Mouse (Mus musculus) CD8-positive naive resting alpha-beta T cell, adult 2 months (primary cell): ENCODE measurements around the gene Lmntd2.
A peak's percentile ranks its signal among the peaks of the same experiment; 100 is the strongest.

Source experiments
- DNase-seq, 2 experiments: peaks; one replicate each; pipeline ENCODE4 v3.0.0; 2022; ENCODE audit warnings: low read depth in 2 of 2, low spot score in 2 of 2

Lmntd2 gene

DNA sequence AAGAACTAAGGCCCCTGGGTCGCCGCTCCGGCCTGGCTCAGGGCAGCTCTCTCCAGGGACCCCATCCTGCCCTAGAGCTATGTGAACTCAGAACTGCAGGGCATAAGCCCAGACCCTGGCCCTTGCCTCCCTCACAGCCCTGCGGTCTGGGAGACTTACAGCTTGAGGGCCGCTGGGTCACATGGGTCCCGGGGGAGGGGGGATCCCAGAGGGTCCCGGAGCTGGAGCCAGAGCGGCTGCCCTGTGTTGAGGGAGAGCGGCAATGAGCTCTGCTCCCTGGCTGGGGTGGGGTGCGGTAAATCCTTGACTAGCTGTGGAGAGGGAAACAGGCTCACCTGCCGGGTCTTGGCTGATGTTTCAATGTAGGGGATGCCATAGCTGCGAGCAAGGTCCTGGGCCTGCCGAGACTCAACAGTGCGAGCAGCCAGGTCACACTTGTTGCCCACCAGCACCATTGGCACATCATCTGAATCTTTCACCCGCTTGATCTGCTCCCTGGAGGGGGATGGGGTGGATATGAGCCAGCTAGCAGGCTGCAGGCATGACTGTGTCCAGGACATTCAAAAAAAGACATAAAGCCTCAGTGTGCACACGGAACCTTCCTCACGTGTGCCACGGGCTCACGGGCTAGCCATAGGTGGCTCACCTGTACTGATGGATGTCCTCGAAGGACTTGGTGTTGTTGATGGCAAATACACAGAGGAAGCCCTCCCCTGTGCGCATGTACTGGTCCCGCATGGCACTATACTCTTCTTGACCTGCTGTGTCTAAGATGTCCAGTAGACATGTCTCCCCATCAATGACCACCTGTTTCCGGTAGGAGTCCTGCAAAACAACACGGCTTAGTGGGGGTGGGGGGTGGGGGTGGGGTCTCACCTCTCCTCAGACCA is 21.8 kb downstream of the Lmntd2 start:
- no peak for DNase-seq

- DNase-seq, result no peak
Observed at GRCm38 (mm10) chr7:141191036-141191435, 22.8 kb downstream of the Lmntd2 start.

DNA sequence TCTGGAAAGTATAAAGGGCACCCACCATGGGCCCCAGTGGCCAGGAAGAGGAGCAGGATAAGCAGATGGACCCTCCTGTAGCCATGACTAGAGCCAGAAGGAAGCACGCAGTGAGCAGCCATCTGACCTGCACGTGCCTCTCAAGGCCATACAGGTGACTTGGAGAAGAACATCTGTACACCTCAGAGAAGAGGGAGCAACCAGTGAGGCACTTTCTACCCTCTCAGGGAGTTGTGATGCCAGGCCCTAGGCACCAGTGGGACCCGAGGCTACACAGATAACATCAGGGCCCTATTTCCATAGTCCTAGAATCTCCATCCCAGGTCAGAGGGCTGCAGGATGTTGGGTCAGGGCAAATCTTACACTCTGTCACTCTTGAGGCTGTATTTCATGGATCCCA is 23.7 kb downstream of the Lmntd2 start:
- DNase-seq, result no peak

GRCm38 (mm10) chr7:141188733-141189132 is 25.1 kb downstream of the Lmntd2 start:
- DNase-seq, result no peak

- no peak for DNase-seq
Observed at GRCm38 (mm10) chr7:141188194-141188593, 25.7 kb downstream of the Lmntd2 start.

DNA sequence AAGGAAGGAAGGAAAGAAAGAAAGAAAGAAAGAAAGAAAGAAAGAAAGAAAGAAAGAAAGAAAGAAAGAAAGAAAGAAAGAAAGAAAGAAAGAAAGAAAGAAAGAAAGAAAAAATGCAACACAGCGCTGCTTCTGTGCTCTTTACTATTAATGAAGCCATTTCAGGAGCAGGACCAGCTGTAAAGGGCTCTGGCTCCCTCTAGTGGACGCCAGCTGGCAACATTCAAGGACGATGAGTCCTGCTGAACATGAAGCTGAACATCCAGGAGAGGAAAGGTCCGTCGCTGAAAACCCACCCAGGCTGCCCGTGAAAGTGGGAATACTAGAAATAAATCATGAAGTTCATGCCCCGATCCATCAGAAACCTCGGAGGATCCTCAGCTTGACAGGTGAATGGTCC is 37.7 kb downstream of the Lmntd2 start:
- DNase-seq, result peak; percentile 81 to 85

DNA sequence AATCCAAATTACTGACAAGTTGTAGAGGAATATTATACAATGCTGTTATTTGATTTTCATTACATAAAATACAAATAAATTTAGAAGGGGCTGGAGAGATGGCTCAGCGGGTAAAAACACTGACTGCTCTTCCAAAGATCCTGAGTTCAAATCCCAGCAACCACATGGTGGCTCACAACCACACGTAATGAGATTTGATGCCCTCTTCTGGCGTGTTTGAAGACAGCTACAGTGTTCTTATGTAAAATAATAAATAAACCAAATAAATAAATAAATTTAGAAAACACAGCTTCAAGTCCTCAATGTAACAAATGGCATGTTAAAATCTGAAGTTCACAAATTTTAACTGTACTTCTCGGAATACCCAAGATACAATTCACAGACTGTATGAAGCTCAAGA is 38.8 kb downstream of the Lmntd2 start:
- no peak for DNase-seq

GRCm38 (mm10) chr7:141173323-141173850 is 40.5 kb downstream of the Lmntd2 start:
- DNase-seq, result no peak

DNA sequence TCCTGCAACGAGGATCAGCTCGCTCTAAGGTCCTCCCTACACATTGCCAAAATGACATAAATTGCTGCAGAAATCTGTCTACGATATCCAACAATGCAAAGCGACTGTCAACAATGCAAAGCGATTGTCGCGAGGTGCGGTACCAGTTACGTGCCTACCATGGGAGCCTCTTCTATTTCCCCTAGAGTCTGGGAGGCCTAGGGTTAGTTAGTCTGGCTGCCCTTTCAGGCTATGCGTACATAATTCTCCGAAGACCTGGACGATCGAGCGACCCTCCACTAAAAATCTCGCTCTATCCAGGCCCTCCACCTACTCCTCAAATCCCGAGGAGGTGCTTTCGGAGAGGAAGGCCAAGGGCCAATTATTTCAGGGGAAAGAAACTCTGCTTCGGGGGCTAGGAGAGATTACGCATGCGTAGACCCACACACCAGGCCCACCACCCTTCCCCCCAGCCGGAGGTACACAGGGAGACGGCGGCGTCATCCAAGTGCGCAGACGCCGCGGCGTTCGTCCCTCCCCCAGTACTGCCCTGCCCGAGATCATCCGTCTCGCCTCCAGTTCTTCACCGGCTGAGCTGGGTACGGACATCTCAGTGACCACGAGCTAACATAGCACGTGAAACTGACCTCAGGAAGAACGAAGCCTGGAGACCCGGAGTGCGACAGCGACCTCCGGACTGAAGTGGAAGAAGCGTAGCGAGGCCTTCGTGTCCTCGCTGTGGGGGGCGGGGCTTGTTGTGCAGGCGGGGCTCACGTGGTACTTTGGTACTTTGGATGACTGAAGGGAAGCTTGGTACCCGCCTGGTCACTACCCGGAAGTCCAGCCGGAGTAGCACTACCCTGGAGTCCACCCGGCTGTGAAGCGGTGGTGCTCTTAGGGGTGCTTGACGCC is 41.5 kb downstream of the Lmntd2 start, which contains the start of gene Rnh1:
Gene Rnh1 (minus strand): TSS at position 742 of the 891 bp plus-strand sequence.
- DNase-seq, result peak; percentile 71 to 86

DNA sequence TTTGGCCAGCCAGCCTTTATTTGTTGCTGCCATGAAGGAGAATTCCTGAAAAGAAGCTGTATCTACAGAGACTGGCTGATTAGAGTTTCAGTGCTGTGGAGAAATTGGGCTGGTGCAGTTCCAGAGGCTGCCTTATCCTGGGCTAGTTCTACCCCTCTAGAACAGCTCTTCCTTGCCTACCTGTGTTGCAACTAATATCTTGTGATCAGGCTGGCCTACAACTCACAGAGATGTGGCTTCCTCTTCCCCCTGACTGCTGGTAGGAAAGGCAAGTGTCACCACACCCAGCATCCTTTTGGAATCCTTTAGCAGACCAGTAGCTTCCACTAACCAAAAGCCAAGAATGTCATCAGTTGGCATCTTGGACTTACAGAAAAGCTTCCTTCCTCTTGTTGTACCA is 44.0 kb downstream of the Lmntd2 start:
- no peak for DNase-seq

DNA sequence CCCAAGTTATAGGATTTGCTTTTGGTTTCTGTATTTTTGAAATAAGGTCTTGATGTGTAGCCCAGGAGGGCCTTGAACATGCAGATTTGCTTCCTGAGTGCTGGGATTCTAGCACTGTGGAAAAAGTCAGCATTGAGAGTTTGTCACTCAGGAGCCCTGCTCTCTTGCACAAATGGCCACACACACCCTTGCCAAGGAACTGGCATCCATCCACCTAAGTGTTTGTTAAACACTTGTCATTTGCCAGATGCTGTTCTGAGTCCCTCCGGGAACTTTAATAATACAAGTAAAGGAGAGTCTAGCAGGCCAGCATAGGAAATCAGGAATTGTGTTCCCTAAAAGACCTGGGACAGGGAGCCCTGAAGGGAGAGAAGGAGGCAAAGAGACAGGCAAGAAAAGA is 44.6 kb downstream of the Lmntd2 start:
- no peak for DNase-seq

DNA sequence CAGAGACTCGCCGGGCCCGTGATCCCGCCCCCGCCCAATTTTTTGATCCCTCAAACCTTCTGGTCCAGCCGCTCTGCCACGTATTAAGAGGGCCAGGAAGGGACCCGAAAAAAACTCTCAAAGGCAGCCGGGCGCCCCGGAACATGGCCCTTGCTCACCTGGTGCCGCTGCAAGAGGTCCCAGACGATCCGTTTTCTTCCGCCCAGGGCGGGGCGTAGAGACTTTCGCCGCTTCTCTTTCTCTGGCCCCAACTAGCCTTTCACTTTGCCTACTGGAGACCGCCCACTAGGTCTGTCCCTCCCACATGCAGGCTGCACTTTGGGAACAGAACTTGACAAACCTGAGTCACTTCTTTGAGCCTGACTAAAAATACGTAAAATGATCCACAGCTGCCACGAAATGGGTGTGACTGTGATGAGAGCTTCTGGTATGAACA is 45.3 kb downstream of the Lmntd2 start:
- DNase-seq, result no peak

GRCm38 (mm10) chr7:141167901-141168517 is 45.9 kb downstream of the Lmntd2 start:
- DNase-seq, result no peak

DNA sequence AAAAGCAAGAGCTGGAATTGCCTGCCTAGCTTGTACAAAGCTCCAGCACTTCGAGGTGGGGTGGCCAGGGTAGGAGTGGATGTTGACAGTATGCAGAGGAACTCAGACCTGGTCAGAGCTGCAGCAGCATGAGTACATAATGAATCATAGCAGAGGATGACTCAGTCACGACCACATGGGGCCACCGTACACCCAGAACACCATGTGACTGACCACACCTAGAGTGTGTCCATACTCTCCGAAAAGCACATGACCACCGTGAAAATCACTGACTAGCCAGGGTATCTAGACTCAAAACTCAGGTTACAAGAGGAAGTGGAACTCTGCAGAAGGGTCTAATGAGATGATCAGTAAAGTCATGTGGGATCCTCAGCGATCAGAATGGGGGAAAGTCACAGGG is 49.0 kb downstream of the Lmntd2 start:
- no peak for DNase-seq

DNA sequence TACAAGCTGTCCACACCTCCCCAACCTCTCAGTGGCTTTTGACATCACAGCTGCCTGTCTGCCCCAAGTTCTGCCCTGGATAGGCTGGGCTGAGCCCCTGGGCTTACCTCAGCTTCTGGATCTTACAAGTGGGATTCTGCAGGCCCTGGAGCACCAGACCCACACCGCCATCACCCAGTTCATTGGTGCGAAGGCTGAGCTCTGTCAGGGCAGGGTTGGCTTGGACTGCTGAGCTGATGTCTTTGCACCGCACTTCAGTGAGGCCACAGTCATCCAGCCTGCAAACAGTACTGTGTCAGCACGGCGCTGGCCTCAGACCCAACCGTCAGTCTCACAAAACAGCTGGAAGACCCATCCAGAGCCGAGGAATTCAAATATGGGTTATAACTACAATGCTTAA is 49.5 kb downstream of the Lmntd2 start:
- DNase-seq, result no peak
